Mouse (Mus musculus): ENCODE data around the gene Taar7e. TPM values are rescaled to one million over a fixed set of nuclear protein-coding genes. Genes with fewer than 3 reads are reported as not detected.

Gene Taar7e
- total RNA-seq, 2 experiments from 2014 or later: not detected

Other genes with a start within 250 kb of the Taar7e start
- gene Slc18b1, start 240.6 kb upstream of the Taar7e start, total RNA-seq (2014; fragmentation: Nextera tagmentation): 3.7 and 4.9 TPM in 2 replicates
- gene Slc18b1, start 240.6 kb upstream of the Taar7e start, total RNA-seq (2017): 0.89 and 1.4 TPM in 2 replicates
- gene Vnn3, start 186.2 kb upstream of the Taar7e start, total RNA-seq (2014; fragmentation: Nextera tagmentation): not detected in 2 replicates
- gene Vnn3, start 186.2 kb upstream of the Taar7e start, total RNA-seq (2017): not detected in 2 replicates
- gene Vnn1, start 142.9 kb upstream of the Taar7e start, total RNA-seq (2014; fragmentation: Nextera tagmentation): not detected in 2 replicates
- gene Vnn1, start 142.9 kb upstream of the Taar7e start, total RNA-seq (2017): not detected in 2 replicates
- not detected in 2 replicates for gene Taar1, start 117.3 kb upstream of the Taar7e start, total RNA-seq (2014; fragmentation: Nextera tagmentation)
- not detected in 2 replicates for gene Taar1, start 117.3 kb upstream of the Taar7e start, total RNA-seq (2017)
- not detected in 2 replicates for gene Taar2, start 99.0 kb upstream of the Taar7e start, total RNA-seq (2014; fragmentation: Nextera tagmentation)
- not detected in 2 replicates for gene Taar2, start 99.0 kb upstream of the Taar7e start, total RNA-seq (2017)
- gene Taar3, start 88.1 kb upstream of the Taar7e start, total RNA-seq (2014; fragmentation: Nextera tagmentation): not detected in 2 replicates
- gene Taar3, start 88.1 kb upstream of the Taar7e start, total RNA-seq (2017): not detected in 2 replicates
- gene Taar4, start 77.1 kb upstream of the Taar7e start, total RNA-seq (2014; fragmentation: Nextera tagmentation): not detected in 2 replicates
- gene Taar4, start 77.1 kb upstream of the Taar7e start, total RNA-seq (2017): not detected in 2 replicates
- gene Taar5, start 66.9 kb upstream of the Taar7e start, total RNA-seq (2014; fragmentation: Nextera tagmentation): not detected in 2 replicates
- not detected in 2 replicates for gene Taar5, start 66.9 kb upstream of the Taar7e start, total RNA-seq (2017)
- gene Taar6, start 52.0 kb upstream of the Taar7e start, total RNA-seq (2014; fragmentation: Nextera tagmentation): not detected in 2 replicates
- gene Taar6, start 52.0 kb upstream of the Taar7e start, total RNA-seq (2017): not detected in 2 replicates
- gene Taar7a, start 44.1 kb upstream of the Taar7e start, total RNA-seq (2014; fragmentation: Nextera tagmentation): not detected in 2 replicates
- gene Taar7a, start 44.1 kb upstream of the Taar7e start, total RNA-seq (2017): not detected in 2 replicates
- not detected in 2 replicates for gene Taar7b, start 37.7 kb upstream of the Taar7e start, total RNA-seq (2014; fragmentation: Nextera tagmentation)
- gene Taar7b, start 37.7 kb upstream of the Taar7e start, total RNA-seq (2017): not detected in 2 replicates
- not detected in 2 replicates for gene Taar7d, start 10.4 kb upstream of the Taar7e start, total RNA-seq (2014; fragmentation: Nextera tagmentation)
- not detected in 2 replicates for gene Taar7d, start 10.4 kb upstream of the Taar7e start, total RNA-seq (2017)
- not detected in 2 replicates for gene Taar7f, start 11.9 kb downstream of the Taar7e start, total RNA-seq (2014; fragmentation: Nextera tagmentation)
- gene Taar7f, start 11.9 kb downstream of the Taar7e start, total RNA-seq (2017): not detected in 2 replicates
- not detected in 2 replicates for gene Taar8a, start 38.9 kb downstream of the Taar7e start, total RNA-seq (2014; fragmentation: Nextera tagmentation)
- gene Taar8a, start 38.9 kb downstream of the Taar7e start, total RNA-seq (2017): not detected in 2 replicates
- not detected in 2 replicates for gene Taar8b, start 54.7 kb downstream of the Taar7e start, total RNA-seq (2014; fragmentation: Nextera tagmentation)
- gene Taar8b, start 54.7 kb downstream of the Taar7e start, total RNA-seq (2017): not detected in 2 replicates
- not detected in 2 replicates for gene Taar8c, start 64.3 kb downstream of the Taar7e start, total RNA-seq (2014; fragmentation: Nextera tagmentation)
- not detected in 2 replicates for gene Taar8c, start 64.3 kb downstream of the Taar7e start, total RNA-seq (2017)
- gene Taar9, start 71.9 kb downstream of the Taar7e start, total RNA-seq (2014; fragmentation: Nextera tagmentation): not detected in 2 replicates
- not detected in 2 replicates for gene Taar9, start 71.9 kb downstream of the Taar7e start, total RNA-seq (2017)
- 18.7 and 32.2 TPM in 2 replicates for gene Stx7, start 111.7 kb downstream of the Taar7e start, total RNA-seq (2014; fragmentation: Nextera tagmentation)
- 28.1 and 29.5 TPM in 2 replicates for gene Stx7, start 111.7 kb downstream of the Taar7e start, total RNA-seq (2017)
- gene Moxd1, start 185.9 kb downstream of the Taar7e start, total RNA-seq (2014; fragmentation: Nextera tagmentation): not detected in 2 replicates
- gene Moxd1, start 185.9 kb downstream of the Taar7e start, total RNA-seq (2017): not detected in 2 replicates

Data from megakaryocyte-erythroid progenitor cell, adult 5-6 weeks (primary cell).